Mouse (Mus musculus) thymus, adult 2 months (tissue): ENCODE data around the gene Nfkbid.

Experiments
- CTCF ChIP-seq: fragments of 200-500 bp; IDR thresholded peaks from 2 replicates; pipeline ENCODE4 v1.5.1; 2012; ENCODE audit warnings: mild to moderate bottlenecking, control low read depth, low read length, moderate library complexity, borderline replicate concordance; ENCODE audit not compliant: control insufficient read depth, poor library complexity, insufficient read depth; ENCODE audit errors: extremely low read depth
- POLR2A ChIP-seq: fragments of 200-500 bp; IDR thresholded peaks from 2 replicates; pipeline ENCODE4 v1.6.1; 2012; ENCODE audit warnings: mild to moderate bottlenecking, low read length, control low read depth, moderate library complexity; ENCODE audit not compliant: control insufficient read depth, poor library complexity, insufficient read depth; ENCODE audit errors: extremely low read depth

DNA sequence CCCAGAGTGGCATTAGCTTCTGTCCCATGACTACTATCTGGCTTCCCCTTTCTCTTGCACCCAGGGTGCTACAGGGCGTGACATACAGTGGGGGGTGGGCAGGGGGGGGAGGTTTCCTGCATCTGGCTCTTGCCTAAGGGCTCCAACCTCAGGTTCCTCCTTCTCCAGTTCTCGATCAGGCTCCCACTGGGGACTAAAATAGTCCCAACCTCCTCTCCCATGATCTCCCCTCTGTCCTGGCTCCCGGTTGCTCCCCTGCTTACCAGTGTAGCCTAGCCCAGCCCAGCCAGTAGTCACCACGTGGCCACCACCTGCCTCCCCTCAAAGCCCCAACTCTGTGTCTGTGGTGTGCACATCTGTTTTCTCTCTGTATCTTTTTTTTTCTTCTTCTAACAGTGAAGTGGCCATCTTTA is 8.8 kb upstream of the Nfkbid start:
- no peak for TF ChIP-seq CTCF
- no peak for TF ChIP-seq POLR2A
